Mouse (Mus musculus): ENCODE results near the gene Coro2b. TPM values are rescaled to one million over a fixed set of nuclear protein-coding genes. Genes with fewer than 3 reads are reported as not detected.

Coro2b gene
- polyA plus RNA-seq, 1 experiment from 2014 or later = 6.9 TPM

- 3% methylated on average over 8 of the region's 8 CpGs for WGBS
- Histone ChIP-seq H3K4me1 (ENCODE audit: control insufficient read depth in 2 of 2, insufficient read depth in 2 of 2, low read length in 2 of 2) (no peaks in the 10 kb centered on the region), H3K9me3 (ENCODE audit: control insufficient read depth, low read length) (no peaks in the 10 kb centered on the region), H3K9ac (ENCODE audit: low read length) (no peak overlapping the region), H3K27ac (replicated peaks in 1 of 2; ENCODE audit: control insufficient read depth in 1 of 2, insufficient read depth in 1 of 2, low read depth in 2 of 2, low read length in 2 of 2) (no peak overlapping the region), H3K4me3 (ENCODE audit: control insufficient read depth in 1 of 2, insufficient read depth in 1 of 2, low read depth in 1 of 2, low read length in 2 of 2) (no peak overlapping the region), H3K4me2 (ENCODE audit: low read length) (no peak overlapping the region), H3K27me3 (ENCODE audit: control insufficient read depth, insufficient read depth, low read length) (no peaks in the 10 kb centered on the region), H3K36me3 (ENCODE audit: control insufficient read depth, insufficient read depth, low read length) (no peaks in the 10 kb centered on the region)
- no peak for ATAC-seq (ENCODE audit: insufficient number of reproducible peaks, insufficient read depth, low FRiP score, low read depth)
Observed at GRCm38 (mm10) chr9:62549809-62550208, 13.0 kb upstream of the Coro2b start.

GRCm38 (mm10) chr9:62547476-62547875 is 10.6 kb upstream of the Coro2b start:
- Histone ChIP-seq H3K36me3 (ENCODE audit: control insufficient read depth, insufficient read depth, low read length) (no peaks in the 10 kb centered on the region), H3K9me3 (ENCODE audit: control insufficient read depth, low read length) (no peaks in the 10 kb centered on the region), H3K27me3 (ENCODE audit: control insufficient read depth, insufficient read depth, low read length) (no peaks in the 10 kb centered on the region), H3K4me1 (ENCODE audit: control insufficient read depth in 2 of 2, insufficient read depth in 2 of 2, low read length in 2 of 2) (no peaks in the 10 kb centered on the region), H3K4me2 (ENCODE audit: low read length) (no peak overlapping the region), H3K27ac (replicated peaks in 1 of 2; ENCODE audit: control insufficient read depth in 1 of 2, insufficient read depth in 1 of 2, low read depth in 2 of 2, low read length in 2 of 2) (no peak overlapping the region), H3K9ac (ENCODE audit: low read length) (no peak overlapping the region), H3K4me3 (ENCODE audit: control insufficient read depth in 1 of 2, insufficient read depth in 1 of 2, low read depth in 1 of 2, low read length in 2 of 2) (no peak overlapping the region)
- WGBS = 52% methylated on average over 3 of the region's 3 CpGs
- ATAC-seq (ENCODE audit: insufficient number of reproducible peaks, insufficient read depth, low FRiP score, low read depth) = no peak

GRCm38 (mm10) chr9:62544856-62545255 is 8.0 kb upstream of the Coro2b start:
- Histone ChIP-seq H3K27me3 (ENCODE audit: control insufficient read depth, insufficient read depth, low read length) (no peaks in the 10 kb centered on the region), H3K9ac (ENCODE audit: low read length) (no peak overlapping the region), H3K9me3 (ENCODE audit: control insufficient read depth, low read length) (no peaks in the 10 kb centered on the region), H3K4me1 (ENCODE audit: control insufficient read depth in 2 of 2, insufficient read depth in 2 of 2, low read length in 2 of 2) (no peaks in the 10 kb centered on the region), H3K27ac (replicated peaks in 1 of 2; ENCODE audit: control insufficient read depth in 1 of 2, insufficient read depth in 1 of 2, low read depth in 2 of 2, low read length in 2 of 2) (no peak overlapping the region), H3K4me3 (ENCODE audit: control insufficient read depth in 1 of 2, insufficient read depth in 1 of 2, low read depth in 1 of 2, low read length in 2 of 2) (no peak overlapping the region), H3K4me2 (ENCODE audit: low read length) (no peak overlapping the region), H3K36me3 (ENCODE audit: control insufficient read depth, insufficient read depth, low read length) (no peaks in the 10 kb centered on the region)
- 65% methylated on average over 10 of the region's 10 CpGs for WGBS
- ATAC-seq (ENCODE audit: insufficient number of reproducible peaks, insufficient read depth, low FRiP score, low read depth) = no peak

GRCm38 (mm10) chr9:62543878-62544277 is 7.0 kb upstream of the Coro2b start:
- H3K27ac ChIP-seq (replicated peaks in 1 of 2; ENCODE audit: control insufficient read depth in 1 of 2, insufficient read depth in 1 of 2, low read depth in 2 of 2, low read length in 2 of 2) = no peak overlapping the region
- H3K9me3 ChIP-seq (ENCODE audit: control insufficient read depth, low read length) = no peaks in the 10 kb centered on the region
- 90% methylated on average over 4 of the region's 4 CpGs for WGBS
- no peak overlapping the region for H3K4me3 ChIP-seq (ENCODE audit: control insufficient read depth in 1 of 2, insufficient read depth in 1 of 2, low read depth in 1 of 2, low read length in 2 of 2)
- H3K36me3 ChIP-seq (ENCODE audit: control insufficient read depth, insufficient read depth, low read length) = no peaks in the 10 kb centered on the region
- H3K4me2 ChIP-seq (ENCODE audit: low read length) = no peak overlapping the region
- H3K9ac ChIP-seq (ENCODE audit: low read length) = no peak overlapping the region
- no peaks in the 10 kb centered on the region for H3K4me1 ChIP-seq (ENCODE audit: control insufficient read depth in 2 of 2, insufficient read depth in 2 of 2, low read length in 2 of 2)
- ATAC-seq (ENCODE audit: insufficient number of reproducible peaks, insufficient read depth, low FRiP score, low read depth) = no peak
- H3K27me3 ChIP-seq (ENCODE audit: control insufficient read depth, insufficient read depth, low read length) = no peaks in the 10 kb centered on the region

- H3K27ac ChIP-seq (replicated peaks in 1 of 2; ENCODE audit: control insufficient read depth in 1 of 2, insufficient read depth in 1 of 2, low read depth in 2 of 2, low read length in 2 of 2) = no peak overlapping the region
- H3K36me3 ChIP-seq (ENCODE audit: control insufficient read depth, insufficient read depth, low read length) = no peaks in the 10 kb centered on the region
- no peaks in the 10 kb centered on the region for H3K27me3 ChIP-seq (ENCODE audit: control insufficient read depth, insufficient read depth, low read length)
- H3K9ac ChIP-seq (ENCODE audit: low read length) = no peak overlapping the region
- H3K4me3 ChIP-seq (ENCODE audit: control insufficient read depth in 1 of 2, insufficient read depth in 1 of 2, low read depth in 1 of 2, low read length in 2 of 2) = no peak overlapping the region
- no peak for ATAC-seq (ENCODE audit: insufficient number of reproducible peaks, insufficient read depth, low FRiP score, low read depth)
- 71% methylated on average over 10 of the region's 10 CpGs for WGBS
- H3K4me1 ChIP-seq (ENCODE audit: control insufficient read depth in 2 of 2, insufficient read depth in 2 of 2, low read length in 2 of 2) = peaks cover 3 to 4% of the 10 kb centered on the region in 2 experiments; a peak in 2 of 4 replicates
- no peaks in the 10 kb centered on the region for H3K9me3 ChIP-seq (ENCODE audit: control insufficient read depth, low read length)
- no peak overlapping the region for H3K4me2 ChIP-seq (ENCODE audit: low read length)
Observed at GRCm38 (mm10) chr9:62541606-62542005, 4.8 kb upstream of the Coro2b start.

GRCm38 (mm10) chr9:62541182-62541581 is 4.3 kb upstream of the Coro2b start:
- 62% methylated on average over 8 of the region's 8 CpGs for WGBS
- H3K9me3 ChIP-seq (ENCODE audit: control insufficient read depth, low read length) = no peaks in the 10 kb centered on the region
- peaks cover 3 to 4% of the 10 kb centered on the region in 2 experiments; a peak in 2 of 4 replicates for H3K4me1 ChIP-seq (ENCODE audit: control insufficient read depth in 2 of 2, insufficient read depth in 2 of 2, low read length in 2 of 2)
- H3K27me3 ChIP-seq (ENCODE audit: control insufficient read depth, insufficient read depth, low read length) = no peaks in the 10 kb centered on the region
- H3K9ac ChIP-seq (ENCODE audit: low read length) = no peak overlapping the region
- H3K27ac ChIP-seq (replicated peaks in 1 of 2; ENCODE audit: control insufficient read depth in 1 of 2, insufficient read depth in 1 of 2, low read depth in 2 of 2, low read length in 2 of 2) = no peak overlapping the region
- H3K4me2 ChIP-seq (ENCODE audit: low read length) = no peak overlapping the region
- no peak overlapping the region for H3K4me3 ChIP-seq (ENCODE audit: control insufficient read depth in 1 of 2, insufficient read depth in 1 of 2, low read depth in 1 of 2, low read length in 2 of 2)
- ATAC-seq (ENCODE audit: insufficient number of reproducible peaks, insufficient read depth, low FRiP score, low read depth) = no peak
- H3K36me3 ChIP-seq (ENCODE audit: control insufficient read depth, insufficient read depth, low read length) = no peaks in the 10 kb centered on the region

GRCm38 (mm10) chr9:62540736-62541135 is 3.9 kb upstream of the Coro2b start:
- Histone ChIP-seq H3K9ac (ENCODE audit: low read length) (no peak overlapping the region), H3K27me3 (ENCODE audit: control insufficient read depth, insufficient read depth, low read length) (no peaks in the 10 kb centered on the region), H3K4me1 (ENCODE audit: control insufficient read depth in 2 of 2, insufficient read depth in 2 of 2, low read length in 2 of 2) (peaks cover 3 to 4% of the 10 kb centered on the region in 2 experiments; a peak in 2 of 4 replicates), H3K4me2 (ENCODE audit: low read length) (no peak overlapping the region), H3K4me3 (ENCODE audit: control insufficient read depth in 1 of 2, insufficient read depth in 1 of 2, low read depth in 1 of 2, low read length in 2 of 2) (no peak overlapping the region), H3K9me3 (ENCODE audit: control insufficient read depth, low read length) (no peaks in the 10 kb centered on the region), H3K27ac (replicated peaks in 1 of 2; ENCODE audit: control insufficient read depth in 1 of 2, insufficient read depth in 1 of 2, low read depth in 2 of 2, low read length in 2 of 2) (no peak overlapping the region), H3K36me3 (ENCODE audit: control insufficient read depth, insufficient read depth, low read length) (no peaks in the 10 kb centered on the region)
- ATAC-seq (ENCODE audit: insufficient number of reproducible peaks, insufficient read depth, low FRiP score, low read depth) = no peak
- 63% methylated on average over 10 of the region's 10 CpGs for WGBS

- WGBS = 77% methylated on average over 9 of the region's 9 CpGs
- Histone ChIP-seq H3K4me3 (ENCODE audit: control insufficient read depth in 1 of 2, insufficient read depth in 1 of 2, low read depth in 1 of 2, low read length in 2 of 2) (no peak overlapping the region), H3K27me3 (ENCODE audit: control insufficient read depth, insufficient read depth, low read length) (peaks cover 6% of the 10 kb centered on the region), H3K27ac (replicated peaks in 1 of 2; ENCODE audit: control insufficient read depth in 1 of 2, insufficient read depth in 1 of 2, low read depth in 2 of 2, low read length in 2 of 2) (no peak overlapping the region), H3K4me1 (ENCODE audit: control insufficient read depth in 2 of 2, insufficient read depth in 2 of 2, low read length in 2 of 2) (peaks cover 3 to 4% of the 10 kb centered on the region in 2 experiments; a peak in 2 of 4 replicates), H3K36me3 (ENCODE audit: control insufficient read depth, insufficient read depth, low read length) (no peaks in the 10 kb centered on the region), H3K9ac (ENCODE audit: low read length) (no peak overlapping the region), H3K9me3 (ENCODE audit: control insufficient read depth, low read length) (no peaks in the 10 kb centered on the region), H3K4me2 (ENCODE audit: low read length) (no peak overlapping the region)
- no peak for ATAC-seq (ENCODE audit: insufficient number of reproducible peaks, insufficient read depth, low FRiP score, low read depth)
Observed at GRCm38 (mm10) chr9:62540166-62540565, 3.3 kb upstream of the Coro2b start.

All from heart, embryonic 14.5 days (tissue).